Comparison of ENCODE assay signal across 11 mouse cellular contexts in the genomic region with DNA sequence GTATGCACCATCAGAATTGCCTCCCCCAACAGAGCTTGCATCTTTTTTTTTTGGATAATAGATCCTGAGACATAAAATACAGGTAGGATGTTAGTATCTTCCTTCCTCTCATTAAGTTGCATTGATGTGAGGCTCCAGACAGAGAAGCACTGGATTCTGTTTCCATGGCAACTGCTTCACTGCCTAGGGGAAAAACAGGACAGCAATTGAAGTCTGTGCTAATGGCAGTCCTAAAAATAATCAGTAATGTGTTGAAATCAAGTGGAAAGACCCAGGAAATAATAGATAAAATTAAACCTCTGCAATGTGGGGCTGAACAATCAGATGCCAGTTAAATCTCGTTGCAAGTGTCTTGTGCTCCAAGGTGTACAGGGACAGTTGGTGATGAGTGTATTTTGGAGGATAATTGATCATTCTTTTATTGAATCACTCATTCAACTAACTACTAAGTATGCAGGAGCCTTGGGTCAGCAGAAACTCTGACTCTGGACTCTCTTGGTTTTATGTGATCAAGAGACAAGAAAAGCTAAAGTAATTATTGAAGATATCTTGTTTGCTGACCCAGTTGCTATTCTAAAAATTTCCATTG. TPM values are rescaled to one million over a fixed set of nuclear protein-coding genes. Genes with fewer than 3 reads are reported as not detected.
DNase-seq lines count a peak whose midpoint lies in the region; ATAC-seq lines count a peak whose summit lies in the region.
"Had no signal": no experiment of that assay in that cellular context is flagged by ENCODE, and none has a peak within 500 bp of the region (broad histone marks: within the 10 kb centered on the region; RNA-seq: fewer than 3 reads in every experiment).

No protein-coding gene starts in this region.

- H3K27me3 ChIP-seq in liver, embryonic 11.5 days (replicated peaks; ENCODE audit: control insufficient read depth, insufficient read depth, low read length), result no peaks in the 10 kb centered on the region

- DNase-seq in frontal cortex, postnatal 10 days (ENCODE audit: low spot score in 2 of 2), result no peak
- DNase-seq in right cerebral cortex, adult 18-20 months, result peak; percentile 68
- DNase-seq in right cerebral cortex, postnatal 4 days, result no peak
- DNase-seq in left cerebral cortex, postnatal 25 days (ENCODE audit: low spot score in 2 of 2), result peak; percentile 61 to 80
- DNase-seq in embryo, embryonic 9.5 days (ENCODE audit: extremely low spot score), result no peak
- DNase-seq in adrenal gland, postnatal 25 days, result no peak
- no peak for DNase-seq in liver, embryonic 11.5 days (ENCODE audit: low spot score)
- DNase-seq: B cell, adult 2 months; embryo, embryonic 11 days had no signal

- H3K9ac ChIP-seq in liver, embryonic 11.5 days (ENCODE audit: low read depth, low read length), result no peak overlapping the region

- H3K36me3 ChIP-seq in liver, embryonic 11.5 days (ENCODE audit: control insufficient read depth, insufficient read depth, low read length), result no peaks in the 10 kb centered on the region

- no peaks in the 10 kb centered on the region for H3K4me1 ChIP-seq in liver, embryonic 11.5 days (replicated peaks; ENCODE audit: control insufficient read depth, insufficient read depth, low read length)

- intact Hi-C loops in left cerebral cortex, postnatal 25 days (cut with DNase I), result no loop called here

- 63% methylated on average over 1 of the region's 1 CpGs for WGBS in liver, embryonic 11.5 days

- H3K27ac ChIP-seq in liver, embryonic 11.5 days (ENCODE audit: low read depth, low read length), result no peak overlapping the region

- peak; percentile 92 for ATAC-seq in frontal cortex, adult (ENCODE audit: low TSS enrichment)
- no peak for ATAC-seq in liver, embryonic 11.5 days (replicated peaks; ENCODE audit: low FRiP score)

- H3K9me3 ChIP-seq in liver, embryonic 11.5 days (ENCODE audit: control insufficient read depth, low read length), result no peaks in the 10 kb centered on the region

- H3K4me3 ChIP-seq in liver, embryonic 11.5 days (ENCODE audit: low read depth, low read length), result no peak overlapping the region

- no peak overlapping the region for H3K4me2 ChIP-seq in liver, embryonic 11.5 days

RNA-seq across cellular contexts. Expression of a gene that starts 14.6 kb away (rescaled TPM):
- total RNA-seq in left cerebral cortex, postnatal 25 days (2021), result 10 to 100 TPM; 10.5 to 10.8 TPM
- total RNA-seq in adrenal gland, postnatal 25 days (2021), result 13.9 and 17.2 TPM in 2 replicates
- 3.3 and 4.9 TPM in 2 replicates for polyA plus RNA-seq in liver, embryonic 11.5 days (2014; fragmentation: Nextera tagmentation; extraction: Ambion mirVana)
- total RNA-seq: megakaryocyte-erythroid progenitor cell, adult 5-6 weeks had no signal

RNA-seq across cellular contexts. Expression of a gene that starts 17.1 kb away (rescaled TPM):
- 10 to 100 TPM in 1 of 2 experiments, 1 to 10 TPM in 1; 8.8 to 10.4 TPM for total RNA-seq in left cerebral cortex, postnatal 25 days (2021)
- total RNA-seq in adrenal gland, postnatal 25 days (2021), result 12.4 and 13.2 TPM in 2 replicates
- 4.8 and 5.9 TPM in 2 replicates for polyA plus RNA-seq in liver, embryonic 11.5 days (2014; fragmentation: Nextera tagmentation; extraction: Ambion mirVana)

Comparison
In these comparisons a context has a peak if more than half of its experiments do, and no peak if none do; other contexts are left out.
1. DNase-seq: peak in right cerebral cortex, adult 18-20 months (single experiment) and left cerebral cortex, postnatal 25 days (2 of 2); none in frontal cortex, postnatal 10 days (0 of 2), right cerebral cortex, postnatal 4 days (single experiment), embryo, embryonic 9.5 days (single experiment), adrenal gland, postnatal 25 days (single experiment) and liver, embryonic 11.5 days (single experiment).